Mouse (Mus musculus) layer of hippocampus, adult 2 months (tissue): ENCODE measurements around the gene Osbpl5. TPM values are rescaled to one million over a fixed set of nuclear protein-coding genes. Genes with fewer than 3 reads are reported as not detected.
A peak's percentile ranks its signal among the peaks of the same experiment; 100 is the strongest.
"Not testable (repeated sequence)": the region's sequence is repeated elsewhere in the genome, so short reads cannot be mapped to it uniquely, and the experiment has no call there.

ENCODE experiments used
- DNase-seq, 2 experiments: peaks; one replicate each; pipeline ENCODE4 v3.0.0; 2022; ENCODE audit warnings: low spot score in 2 of 2
- H3K27ac ChIP-seq: fragments of 200-600 bp; 2 replicates; pipeline ENCODE4 v1.8.1; 2022
- H3K4me3 ChIP-seq: fragments of 200-600 bp; 2 replicates; pipeline ENCODE4 v1.8.1; 2022; ENCODE audit warnings: mild to moderate bottlenecking
- CTCF ChIP-seq: fragments of 200-600 bp; conservative IDR thresholded peaks from 2 replicates; pipeline ENCODE4 v1.8.1; 2022; ENCODE audit warnings: antibody characterized with exemption, mild to moderate bottlenecking, moderate library complexity
- total RNA-seq, 2 experiments: library from RNA; stranded (reverse); gene quantifications; 2 replicates each; pipeline ENCODE4 v1.2.3; 2021

Gene Osbpl5
- total RNA-seq, 2 experiments from 2014 or later: 18.0 to 24.4 TPM

GRCm38 (mm10) chr7:143712771-143713348 is 43.9 kb downstream of the Osbpl5 start:
- no peak overlapping the region for H3K27ac ChIP-seq
- no peak overlapping the region for H3K4me3 ChIP-seq
- no peak for TF ChIP-seq CTCF
- DNase-seq: no peak

- Histone ChIP-seq H3K27ac (no peak overlapping the region), H3K4me3 (no peak overlapping the region)
- DNase-seq: no peak
- no peak for TF ChIP-seq CTCF
Measured at GRCm38 (mm10) chr7:143712023-143712422, 44.8 kb downstream of the Osbpl5 start.

DNA sequence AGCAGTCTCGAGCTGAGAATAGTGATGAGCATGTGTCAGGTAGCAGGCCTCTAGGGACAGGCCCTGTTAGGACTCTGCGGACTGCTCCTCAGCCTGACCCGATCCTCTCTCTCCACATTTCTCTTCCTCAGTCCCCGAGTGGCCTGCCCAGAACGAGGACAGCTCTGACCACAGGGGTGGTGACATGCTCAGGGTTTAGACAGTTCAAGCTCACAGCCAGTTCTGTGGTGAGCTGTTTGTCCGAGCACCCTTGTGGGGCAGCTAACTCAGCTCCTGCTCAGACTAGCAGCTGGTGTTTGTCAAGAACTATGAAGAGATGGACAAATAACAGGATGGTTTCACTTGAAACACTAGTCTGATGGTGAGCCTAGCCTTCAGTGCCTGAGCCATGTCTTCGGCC is 45.4 kb downstream of the Osbpl5 start:
- Histone ChIP-seq H3K4me3 (no peak overlapping the region), H3K27ac (no peak overlapping the region)
- no peak for DNase-seq
- no peak for TF ChIP-seq CTCF

DNA sequence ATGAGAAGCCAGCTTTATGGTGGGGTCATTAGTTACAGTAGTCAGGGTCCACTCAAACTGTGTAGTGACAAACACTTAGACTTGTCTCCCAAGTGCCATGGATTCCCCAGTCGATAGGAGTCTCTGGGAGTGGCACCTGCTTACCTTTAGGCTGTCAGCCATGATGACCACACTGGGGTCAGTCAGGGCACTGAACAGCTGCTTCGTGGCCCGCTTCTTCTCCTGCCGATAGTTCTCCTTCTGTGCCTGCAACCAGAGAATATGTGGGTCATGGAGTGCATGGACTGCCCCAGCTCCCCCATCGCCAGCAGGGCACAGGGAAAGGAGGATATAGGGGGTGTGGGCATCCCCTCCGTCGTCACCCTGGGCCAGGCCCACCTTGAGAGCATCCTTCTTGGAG is 47.4 kb downstream of the Osbpl5 start:
- DNase-seq: no peak
- Histone ChIP-seq H3K27ac (no peak overlapping the region), H3K4me3 (no peak overlapping the region)
- no peak for TF ChIP-seq CTCF

DNA sequence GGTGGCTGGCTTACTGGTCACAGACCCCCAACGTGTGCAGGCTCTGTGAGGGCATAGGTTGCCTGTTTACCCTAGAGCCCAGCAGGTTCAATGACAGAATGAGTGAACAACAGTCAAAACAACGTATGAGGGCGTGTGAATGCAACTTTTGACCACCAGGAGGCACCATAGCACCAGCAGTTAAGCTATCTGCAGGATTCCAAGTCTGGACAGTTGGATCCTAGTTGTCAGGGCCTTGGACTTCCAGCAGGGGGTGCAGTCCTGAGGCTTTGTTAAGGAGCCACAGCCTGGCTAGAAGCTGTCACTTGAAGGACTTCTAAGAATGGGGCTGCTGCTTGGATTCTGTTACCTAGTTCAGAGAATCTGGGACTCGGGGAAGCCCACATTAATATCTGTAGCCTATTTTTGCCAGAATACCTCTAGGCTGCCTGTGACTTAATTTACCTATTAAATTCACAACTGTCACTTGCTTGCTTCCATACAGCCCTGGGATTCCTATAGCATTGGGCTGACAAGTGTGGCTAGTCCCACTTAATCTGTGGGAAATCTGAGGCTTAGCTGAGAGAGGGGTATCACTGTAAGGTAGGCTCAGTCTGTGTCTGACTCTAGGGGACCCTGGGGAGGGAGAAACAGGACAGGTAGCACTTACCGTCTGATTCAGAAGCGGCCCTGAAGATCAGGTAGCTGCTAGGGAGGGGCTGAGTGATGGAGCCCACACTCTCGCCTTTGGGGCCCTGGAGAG is 49.9 kb downstream of the Osbpl5 start:
- peak; percentile 92 to 94 for DNase-seq
- no peak overlapping the region for H3K27ac ChIP-seq
- no peak overlapping the region for H3K4me3 ChIP-seq
- peak; percentile 98 for TF ChIP-seq CTCF

- Histone ChIP-seq H3K4me3 (no peak overlapping the region), H3K27ac (no peak overlapping the region)
- no peak for DNase-seq
- peak; percentile 77 for TF ChIP-seq CTCF
Measured at GRCm38 (mm10) chr7:143696140-143696539, 60.6 kb downstream of the Osbpl5 start.

- no peak overlapping the region for H3K27ac ChIP-seq
- DNase-seq: no peak
- TF ChIP-seq CTCF: no peak
- no peak overlapping the region for H3K4me3 ChIP-seq
Measured at GRCm38 (mm10) chr7:143694550-143694949, 62.2 kb downstream of the Osbpl5 start.

DNA sequence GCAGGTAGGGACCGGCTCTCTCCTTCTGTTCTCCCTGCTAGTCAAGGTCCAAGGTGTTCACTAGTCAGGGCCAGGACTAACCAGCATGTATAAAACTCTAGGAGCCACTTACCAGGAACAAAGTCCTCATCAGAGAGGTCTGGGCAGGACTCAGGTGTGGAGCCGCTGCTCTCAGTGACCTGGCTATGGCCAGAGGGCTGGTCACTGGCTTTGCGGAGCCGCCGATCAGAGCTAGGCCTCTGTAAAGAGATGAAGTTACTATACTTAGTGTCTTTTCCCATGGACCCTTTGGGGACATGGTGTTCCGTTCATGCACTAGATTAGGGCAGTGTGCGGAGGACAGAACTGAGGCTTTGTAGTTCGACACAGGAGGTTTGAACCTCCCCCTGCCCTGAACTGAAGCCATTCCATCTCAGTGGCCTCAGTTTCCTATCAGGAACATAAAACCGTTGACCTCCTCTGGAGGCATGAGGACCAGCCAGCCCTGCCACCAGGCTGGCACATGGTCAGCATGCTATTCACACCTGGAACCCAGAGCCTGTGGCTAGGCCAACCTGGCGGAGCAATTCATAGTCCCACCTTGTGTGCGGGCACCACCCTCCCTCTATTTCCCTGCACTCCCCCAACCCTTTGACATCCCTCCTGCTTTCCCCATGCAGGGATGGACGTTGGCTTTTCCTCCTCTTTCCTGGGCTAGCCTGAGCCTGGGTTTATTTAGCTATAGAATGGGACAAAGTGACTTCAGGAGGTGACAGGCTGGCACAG is 63.9 kb downstream of the Osbpl5 start:
- no peak overlapping the region for H3K27ac ChIP-seq
- no peak for TF ChIP-seq CTCF
- no peak for DNase-seq
- H3K4me3 ChIP-seq: no peak overlapping the region

GRCm38 (mm10) chr7:143691909-143692308 is 64.9 kb downstream of the Osbpl5 start:
- no peak for DNase-seq
- Histone ChIP-seq H3K4me3 (no peak overlapping the region), H3K27ac (no peak overlapping the region)
- TF ChIP-seq CTCF: no peak

- H3K4me3 ChIP-seq: no peak overlapping the region
- no peak for DNase-seq
- no peak overlapping the region for H3K27ac ChIP-seq
- TF ChIP-seq CTCF: no peak
Measured at GRCm38 (mm10) chr7:143691181-143691580, 65.6 kb downstream of the Osbpl5 start.

DNA sequence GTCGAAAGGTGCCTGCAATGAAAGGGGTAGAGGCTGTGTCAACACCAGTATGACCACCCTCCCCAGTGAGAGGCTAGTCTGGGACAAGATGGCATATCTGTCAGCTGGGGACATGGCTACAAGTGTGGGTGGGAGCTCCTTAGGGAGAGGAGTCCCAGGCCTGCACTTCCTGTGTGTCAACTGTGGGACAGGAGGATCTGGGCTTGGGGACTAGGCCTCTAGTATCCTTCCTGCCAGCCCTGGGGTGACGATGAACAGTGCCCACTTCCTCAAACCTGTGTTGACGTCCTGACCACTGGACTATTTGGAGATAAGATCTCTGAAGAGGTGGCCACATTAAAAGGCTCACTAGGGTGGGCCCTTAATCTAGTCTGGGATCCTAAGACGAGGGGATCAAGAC is 66.8 kb downstream of the Osbpl5 start:
- Histone ChIP-seq H3K27ac (no peak overlapping the region), H3K4me3 (no peak overlapping the region)
- no peak for TF ChIP-seq CTCF
- DNase-seq: no peak

GRCm38 (mm10) chr7:143689481-143689880 is 67.3 kb downstream of the Osbpl5 start:
- TF ChIP-seq CTCF: no peak
- Histone ChIP-seq H3K27ac (no peak overlapping the region), H3K4me3 (no peak overlapping the region)
- no peak for DNase-seq

DNA sequence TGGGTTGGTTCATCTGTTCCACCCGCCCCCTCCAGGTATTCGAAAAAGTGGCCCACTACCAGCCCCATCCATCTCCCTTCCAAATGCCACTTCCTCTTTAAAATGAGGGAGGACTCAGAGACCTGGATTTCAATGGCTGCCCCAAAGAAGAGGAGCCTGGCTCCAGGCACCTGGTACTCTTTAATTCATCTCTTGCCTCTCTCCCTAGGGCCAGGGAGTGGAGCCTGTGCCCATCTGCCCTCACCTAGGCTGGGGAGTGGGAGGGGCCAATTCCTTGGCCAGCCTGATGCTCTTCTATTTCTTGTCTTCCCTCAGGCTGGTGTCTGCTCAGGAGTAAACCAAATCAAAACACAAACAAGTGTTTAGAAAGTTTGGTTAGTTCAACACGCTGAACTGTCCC is 70.1 kb downstream of the Osbpl5 start:
- DNase-seq, H3K27ac ChIP-seq, H3K4me3 ChIP-seq: not testable (repeated sequence)

- not testable (repeated sequence) for DNase-seq, H3K4me3 ChIP-seq, H3K27ac ChIP-seq
Measured at GRCm38 (mm10) chr7:143686191-143686590, 70.6 kb downstream of the Osbpl5 start.
